Mouse (Mus musculus): ENCODE measurements around the gene Siae.
A peak's percentile ranks its signal among the peaks of the same experiment; 100 is the strongest.

Gene Siae

DNA sequence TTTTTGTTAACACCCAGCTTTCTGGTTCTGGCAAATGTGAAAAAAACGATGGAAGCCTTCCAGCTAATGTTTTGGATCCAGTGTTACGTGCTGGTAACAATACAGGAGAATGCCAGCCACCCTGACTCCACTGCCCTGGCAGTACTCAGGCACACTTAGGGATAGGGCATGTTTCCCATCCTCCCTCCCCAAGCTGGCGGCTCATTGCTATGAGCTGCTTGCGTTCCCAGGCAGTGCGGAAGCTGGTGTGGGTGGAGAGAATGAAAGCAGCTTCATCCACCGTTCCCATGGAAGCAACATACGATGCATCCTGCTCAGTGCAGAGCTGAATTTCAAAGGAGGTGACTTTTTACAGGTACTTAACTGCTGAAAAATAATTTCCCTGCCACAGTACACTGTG is 70.1 kb downstream of the Siae start:
- peak; percentile 70 to 73 for DNase-seq (ENCODE audit: low spot score in 2 of 2)

- DNase-seq (ENCODE audit: low spot score in 2 of 2): peak in 1 of 2 experiments; percentile 19
Measured at GRCm38 (mm10) chr9:37626103-37626567, 70.6 kb downstream of the Siae start.

- DNase-seq (ENCODE audit: low spot score in 2 of 2): no peak
Measured at GRCm38 (mm10) chr9:37627263-37627662, 71.8 kb downstream of the Siae start.

DNA sequence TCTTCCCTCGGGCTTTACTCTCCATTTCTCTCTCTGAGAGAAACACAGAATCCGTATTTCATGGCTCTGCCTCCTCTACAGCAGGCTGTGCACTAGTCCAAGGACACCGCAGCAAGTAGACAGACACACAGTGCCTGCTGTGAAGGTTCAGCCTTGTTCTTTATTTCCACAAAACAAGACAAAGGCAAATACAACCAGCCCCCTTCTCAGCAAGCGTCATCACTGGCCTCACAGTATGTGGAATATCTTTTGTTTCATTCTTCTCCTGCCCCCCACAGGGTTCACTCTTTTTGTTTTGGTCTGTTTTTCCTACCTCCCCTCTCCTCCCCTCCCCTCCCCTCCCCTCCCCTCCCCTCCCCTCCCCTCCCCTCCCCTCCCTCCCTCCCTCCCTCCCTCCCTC is 73.1 kb downstream of the Siae start:
- no peak for DNase-seq (ENCODE audit: low spot score in 2 of 2)

DNA sequence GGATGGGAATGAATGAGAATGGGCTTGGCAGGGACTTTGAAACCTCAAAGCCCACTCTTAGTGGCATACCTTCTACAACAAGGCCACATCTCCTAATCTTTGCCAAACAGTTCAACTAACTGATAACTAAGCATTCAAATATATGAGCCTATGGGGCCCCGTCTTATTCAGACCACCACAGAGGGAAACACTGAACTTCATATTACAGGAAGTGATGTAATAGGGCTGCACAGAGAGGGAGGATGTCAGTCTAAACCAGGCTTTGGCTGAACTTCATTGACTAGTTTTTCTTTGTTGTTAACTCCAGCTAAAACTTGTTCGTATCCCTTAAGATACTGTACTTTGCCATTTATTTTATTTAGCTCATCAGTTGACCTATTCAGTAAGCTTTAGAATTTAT is 74.4 kb downstream of the Siae start:
- DNase-seq (ENCODE audit: low spot score in 2 of 2): no peak

DNA sequence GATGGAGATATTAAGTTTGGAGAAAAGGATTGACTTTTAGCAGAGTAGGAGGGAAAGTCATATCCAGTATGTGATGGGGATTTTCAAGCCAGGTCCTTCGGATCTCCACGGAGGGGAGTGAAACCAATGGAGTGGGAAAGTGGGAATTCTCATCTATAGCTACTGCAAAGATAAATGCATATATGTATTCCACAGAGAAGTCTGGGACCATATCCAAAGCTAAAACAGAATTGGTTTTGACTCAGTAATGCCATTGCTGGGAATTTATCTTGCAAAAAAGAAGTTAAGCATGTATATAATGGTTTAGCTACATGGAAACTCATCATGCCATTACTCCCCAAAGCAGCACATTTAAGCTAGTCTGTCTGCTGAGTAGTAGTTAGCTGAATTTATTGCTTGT is 76.8 kb downstream of the Siae start:
- DNase-seq (ENCODE audit: low spot score in 2 of 2): no peak

DNA sequence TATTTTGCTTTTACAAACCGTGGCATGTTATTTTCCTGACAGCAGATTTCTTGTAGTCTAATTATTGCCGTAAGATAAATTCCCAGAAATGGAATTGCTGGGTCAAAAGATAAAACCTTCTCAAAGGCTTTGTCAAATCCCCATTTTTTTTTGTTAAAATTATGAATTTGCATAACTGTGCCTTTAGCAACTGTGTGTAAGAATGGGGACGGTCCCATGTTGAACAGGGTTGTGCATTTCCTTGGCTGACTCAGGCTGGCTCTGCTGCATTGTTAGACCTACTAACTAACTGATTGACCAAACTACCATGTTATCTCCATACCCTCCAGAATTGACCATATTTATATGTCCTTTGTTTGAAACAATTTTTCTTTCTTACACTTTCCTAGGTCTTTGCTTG is 78.8 kb downstream of the Siae start:
- DNase-seq (ENCODE audit: low spot score in 2 of 2): no peak

DNA sequence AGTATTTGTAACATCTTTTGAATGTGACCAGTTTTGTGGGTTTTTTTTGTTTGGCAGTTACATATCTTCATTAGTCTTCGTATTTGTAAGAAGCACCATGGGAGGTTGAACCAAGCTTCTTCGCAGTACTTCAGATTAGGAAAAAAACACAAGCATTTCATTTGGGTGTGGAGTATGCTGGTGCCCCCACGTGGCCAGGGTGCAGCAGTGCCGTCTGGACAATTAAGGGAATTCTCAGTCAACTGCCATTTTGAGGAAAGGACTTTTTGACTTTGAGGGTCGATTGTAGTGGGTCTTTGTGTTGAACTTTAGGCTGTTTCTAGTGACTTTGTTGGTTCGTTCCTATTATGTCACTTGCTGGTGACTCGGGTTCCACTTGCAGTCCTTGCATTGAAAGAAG is 80.8 kb downstream of the Siae start:
- peak in 1 of 2 experiments; percentile 51 for DNase-seq (ENCODE audit: low spot score in 2 of 2)

GRCm38 (mm10) chr9:37636800-37637542 is 81.5 kb downstream of the Siae start:
- no peak for DNase-seq (ENCODE audit: low spot score in 2 of 2)

DNA sequence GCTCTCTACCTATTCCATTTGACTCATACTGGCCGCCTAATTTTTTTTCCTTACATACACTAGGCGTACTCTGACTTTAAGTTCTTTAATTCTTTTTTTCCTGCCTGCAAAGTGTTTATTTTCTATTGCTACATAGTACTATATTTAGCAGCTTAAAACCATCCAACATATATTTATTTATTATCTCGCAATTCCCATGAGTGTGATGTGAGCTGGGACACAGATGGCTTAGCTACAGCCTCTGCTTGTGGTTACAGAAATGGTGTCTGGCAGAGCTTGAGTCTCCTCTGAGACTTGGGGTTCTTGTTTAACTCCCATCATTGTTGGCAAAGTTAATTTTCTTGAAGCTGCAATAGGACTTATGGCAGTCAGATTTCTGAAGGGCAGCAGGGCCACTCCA is 83.2 kb downstream of the Siae start:
- no peak for DNase-seq (ENCODE audit: low spot score in 2 of 2)

GRCm38 (mm10) chr9:37646246-37646645 is 90.7 kb downstream of the Siae start:
- DNase-seq (ENCODE audit: low spot score in 2 of 2): no peak

DNA sequence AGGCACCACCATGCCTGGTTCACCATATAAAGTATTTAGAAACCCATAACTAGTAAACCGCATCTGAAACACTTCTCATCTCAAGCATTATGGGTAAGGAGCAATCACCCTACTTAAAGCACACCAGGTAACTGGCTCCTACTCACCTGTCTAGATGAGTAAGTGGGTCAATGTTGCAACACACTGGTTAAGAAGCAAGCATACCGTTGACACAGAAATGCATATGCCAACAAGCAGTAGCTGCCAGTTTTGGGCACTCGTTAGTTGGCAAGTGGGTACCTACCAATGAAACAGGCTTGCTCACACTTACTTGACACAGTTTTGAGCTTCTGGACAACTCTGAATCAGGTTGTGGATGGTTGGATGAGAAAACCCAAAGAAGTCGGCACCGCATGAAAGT is 95.1 kb downstream of the Siae start:
- DNase-seq (ENCODE audit: low spot score in 2 of 2): no peak

DNA sequence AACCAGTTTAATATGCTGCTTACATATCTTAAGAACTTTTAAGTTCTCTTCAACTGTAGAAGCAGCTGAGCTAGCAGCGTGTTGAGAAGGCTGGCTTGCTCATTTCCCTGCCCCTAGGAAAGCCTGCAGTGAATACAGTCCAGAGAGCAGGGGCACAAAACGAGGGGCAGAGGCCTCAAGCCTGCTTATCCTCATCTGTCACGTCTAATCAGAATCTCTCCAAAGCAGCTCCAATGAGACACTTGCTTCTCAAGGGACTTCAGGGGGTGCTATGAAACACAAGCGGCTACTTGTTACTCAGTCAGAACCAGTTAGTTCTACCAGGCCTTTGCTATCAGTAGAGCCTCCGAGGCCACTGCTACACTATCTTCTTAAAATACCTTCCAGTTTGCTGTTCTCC is 98.3 kb downstream of the Siae start:
- no peak for DNase-seq (ENCODE audit: low spot score in 2 of 2)

DNA sequence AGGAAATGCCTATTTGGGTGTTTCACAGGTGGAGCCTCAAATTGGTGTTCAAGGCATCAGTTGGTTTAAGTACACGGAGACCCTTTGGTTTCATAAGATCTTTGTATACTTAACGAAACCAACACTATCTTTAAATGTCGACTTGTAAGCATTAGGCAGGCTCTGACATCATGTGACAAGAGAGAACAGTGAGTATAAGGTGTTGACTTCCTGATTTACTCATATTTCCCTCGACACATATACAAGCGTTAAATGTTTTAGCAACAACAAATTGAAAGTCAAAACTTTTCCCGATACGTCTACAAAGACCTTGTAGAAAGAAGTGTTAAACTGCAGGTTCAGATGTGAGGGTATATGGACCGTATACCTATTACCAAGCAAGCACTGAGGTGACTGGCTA is 100.5 kb downstream of the Siae start:
- no peak for DNase-seq (ENCODE audit: low spot score in 2 of 2)

- no peak for DNase-seq (ENCODE audit: low spot score in 2 of 2)
Measured at GRCm38 (mm10) chr9:37656439-37656881, 101.0 kb downstream of the Siae start.

GRCm38 (mm10) chr9:37656931-37657481 is 101.5 kb downstream of the Siae start, which contains the start of gene Tbrg1:
TSS of gene Tbrg1 (minus strand) at chr9:37657312.
- peak; percentile 47 to 69 for DNase-seq (ENCODE audit: low spot score in 2 of 2)

- DNase-seq (ENCODE audit: low spot score in 2 of 2): no peak
Measured at GRCm38 (mm10) chr9:37659413-37659812, 103.9 kb downstream of the Siae start.

DNA sequence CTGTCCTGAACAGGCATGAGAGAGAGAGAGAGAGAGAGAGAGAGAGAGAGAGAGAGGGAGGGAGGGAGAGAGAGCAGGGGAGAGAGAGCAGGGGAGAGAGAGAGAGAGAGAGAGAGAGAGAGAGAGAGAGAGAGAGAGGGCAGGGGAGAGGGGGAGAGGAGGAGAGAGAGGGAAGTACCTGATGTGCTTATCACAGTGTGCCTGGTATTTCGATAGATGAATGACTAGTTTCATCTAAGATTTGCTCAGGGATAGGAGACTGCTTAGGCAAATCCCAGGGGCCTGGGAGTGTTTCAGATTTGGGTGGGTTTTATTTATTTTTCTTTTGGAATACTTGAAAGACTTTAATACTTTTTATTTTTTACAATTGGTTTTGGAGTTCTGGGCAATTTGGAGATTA is 107.7 kb downstream of the Siae start:
- DNase-seq (ENCODE audit: low spot score in 2 of 2): no peak

DNA sequence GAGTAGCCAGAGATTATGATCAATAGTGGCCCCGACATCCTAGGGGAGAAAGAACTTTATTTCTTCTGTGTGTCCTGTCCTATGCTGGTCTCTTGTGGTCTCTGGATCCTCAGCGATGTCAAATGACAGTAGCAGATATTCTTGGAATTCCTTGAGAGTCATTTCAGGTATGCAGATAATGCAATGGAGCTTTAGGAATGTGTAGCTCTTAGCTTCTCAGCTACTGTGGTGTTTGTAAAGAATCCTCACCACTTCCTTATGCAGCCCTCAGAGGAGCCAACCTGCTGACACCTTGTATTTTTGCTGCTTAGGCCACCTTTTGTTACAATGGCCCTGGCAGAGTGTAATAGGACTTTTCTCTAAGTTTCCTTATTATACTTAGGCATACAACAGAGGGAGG is 109.1 kb downstream of the Siae start:
- no peak for DNase-seq (ENCODE audit: low spot score in 2 of 2)

DNA sequence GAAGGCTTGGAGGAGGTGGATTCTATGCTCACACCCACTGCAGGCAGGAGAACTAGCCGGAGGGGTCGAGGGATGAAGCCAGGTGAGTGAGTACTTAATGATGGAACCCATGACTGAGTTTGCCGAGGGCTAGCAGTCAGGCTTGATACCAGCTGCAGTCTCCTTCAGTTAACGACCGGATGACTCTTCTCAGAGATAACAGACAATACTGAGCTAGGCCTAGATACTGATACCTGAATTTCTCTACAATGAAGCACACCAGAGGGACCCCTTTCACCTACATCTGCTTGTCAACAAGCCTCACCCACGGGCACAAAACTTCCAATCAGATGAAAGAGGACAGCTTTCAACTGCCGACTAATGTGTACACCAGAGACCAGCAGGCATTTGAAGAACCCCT is 110.5 kb downstream of the Siae start:
- DNase-seq (ENCODE audit: low spot score in 2 of 2): no peak

GRCm38 (mm10) chr9:37669115-37669514 is 113.6 kb downstream of the Siae start, which contains the start of gene Panx3:
TSS of gene Panx3 (minus strand) at chr9:37669235.
- DNase-seq (ENCODE audit: low spot score in 2 of 2): no peak

GRCm38 (mm10) chr9:37669678-37670077 is 114.2 kb downstream of the Siae start:
- DNase-seq (ENCODE audit: low spot score in 2 of 2): no peak

DNA sequence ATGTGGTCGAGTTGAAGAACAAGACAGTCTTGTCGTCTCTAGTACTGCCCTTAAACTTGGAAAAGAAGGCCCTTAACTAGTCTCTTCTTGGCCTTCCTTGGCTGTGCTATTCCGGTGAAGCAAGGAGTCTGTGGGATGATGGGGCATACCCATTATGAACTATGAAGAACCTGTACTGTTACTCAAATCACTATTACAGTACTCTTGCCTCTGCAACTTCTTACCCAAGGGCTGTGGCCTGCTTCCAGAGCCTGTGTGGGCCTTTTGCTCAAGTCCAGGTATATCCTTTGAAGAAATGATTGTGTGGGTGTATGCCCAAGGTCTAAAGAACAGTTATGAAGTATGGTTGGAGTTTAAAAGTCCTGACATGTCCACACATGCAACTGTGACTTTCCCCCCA is 114.8 kb downstream of the Siae start:
- DNase-seq (ENCODE audit: low spot score in 2 of 2): no peak

Data from frontal cortex, postnatal 14 days (tissue).